Mouse (Mus musculus): ENCODE measurements around the gene Paxbp1.

Gene Paxbp1

GRCm38 (mm10) chr16:91056043-91056821 is 11.9 kb upstream of the Paxbp1 start:
- in situ Hi-C loops (cut with MboI, MseI): no loop called here

DNA sequence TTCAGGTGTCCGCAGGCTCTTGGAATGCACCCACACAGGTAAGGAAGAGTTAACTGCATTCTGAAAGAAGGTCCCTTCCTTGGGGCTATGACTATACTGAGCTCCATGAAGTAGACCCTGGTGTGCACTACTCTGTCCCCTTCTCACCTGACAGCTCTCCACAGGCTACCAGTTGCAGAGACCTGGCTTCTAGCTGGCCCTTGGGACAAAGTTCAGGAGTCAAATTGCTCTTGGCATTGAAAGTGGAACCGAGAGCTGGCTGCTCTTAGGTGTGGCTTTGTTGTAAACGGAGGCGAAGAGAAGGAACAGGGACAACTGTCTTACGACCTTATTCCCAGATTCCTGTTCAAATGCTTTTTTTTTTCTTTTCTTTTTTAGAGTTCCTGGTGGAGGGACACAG is 10.8 kb upstream of the Paxbp1 start:
- in situ Hi-C loops (cut with MboI, MseI): no loop called here

- in situ Hi-C loops (cut with MboI, MseI): no loop called here
These were observed 9.3 kb upstream of the Paxbp1 start for GRCm38 (mm10) chr16:91053599-91053998.

DNA sequence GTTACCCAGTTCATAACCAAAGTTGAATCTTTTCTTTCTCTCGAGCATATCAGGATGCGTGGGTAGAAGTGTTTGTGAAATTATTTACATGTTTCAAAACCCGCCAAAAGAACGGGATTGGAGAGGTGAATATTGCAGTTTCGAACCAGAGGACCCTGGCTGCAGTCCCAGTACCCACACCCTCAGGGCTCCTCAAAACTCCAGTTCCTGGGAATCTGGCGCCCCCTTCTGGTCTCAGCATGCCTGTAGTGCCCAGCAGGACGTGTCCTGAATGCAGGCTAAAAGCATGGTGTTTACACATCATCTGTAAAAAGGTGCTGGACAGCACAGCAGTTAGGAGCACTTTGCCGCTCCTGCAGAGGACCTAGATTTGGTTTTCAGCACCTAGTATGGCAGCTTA is 1.2 kb upstream of the Paxbp1 start:
- in situ Hi-C loops (cut with MboI, MseI): loop anchor here in 1 of 2 experiments (10.0 to 25.0 kb wide), 2 partner anchors 609 to 1017 kb away; partner anchors contain the start of genes Gm49711, Mrps6 and Slc5a3

DNA sequence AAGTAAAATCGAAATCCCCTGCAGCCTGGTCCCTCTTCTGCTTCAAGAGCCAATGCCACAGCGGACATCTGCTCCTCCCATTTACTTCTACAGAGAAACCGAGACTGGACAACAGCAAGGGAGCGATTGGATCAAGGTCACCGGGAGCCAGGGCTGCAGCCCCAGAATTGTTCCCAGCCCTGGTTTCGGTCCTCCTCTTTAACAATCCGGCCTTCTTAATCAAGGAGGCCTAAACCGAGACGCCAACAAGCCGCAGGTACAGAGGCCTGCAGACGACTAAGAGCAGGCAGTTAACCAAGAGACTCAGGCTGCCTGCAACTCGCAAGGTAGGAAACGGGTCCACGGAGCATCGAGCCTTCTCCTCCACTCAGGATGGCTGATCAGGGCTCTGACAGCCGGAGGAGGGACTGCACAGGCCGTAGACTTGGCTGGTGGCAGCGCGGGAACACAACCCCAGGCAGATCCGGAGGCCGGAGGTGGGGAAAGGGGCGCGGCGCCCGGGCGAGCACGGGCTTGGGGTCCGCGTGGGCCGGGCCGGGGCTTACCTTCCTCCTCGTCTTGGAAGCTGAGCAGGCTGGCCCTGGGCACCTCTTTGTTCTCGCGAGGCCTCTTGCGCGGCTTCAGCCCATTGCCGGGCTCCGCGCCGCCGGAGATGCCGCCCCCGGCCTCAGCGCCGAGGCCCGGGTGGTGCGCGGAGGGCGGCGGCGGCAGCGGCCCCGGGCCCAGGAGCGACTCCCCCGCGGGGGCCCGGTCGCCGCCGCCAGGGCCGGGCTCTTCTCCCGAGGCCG is 688 bp downstream of the Paxbp1 start:
- in situ Hi-C loops (cut with MboI, MseI): loop anchor here in 1 of 2 experiments (5.0 to 25.0 kb wide), 3 partner anchors 34 to 1019 kb away; partner anchors contain the start of genes Gm49711, Mrps6 and Slc5a3

DNA sequence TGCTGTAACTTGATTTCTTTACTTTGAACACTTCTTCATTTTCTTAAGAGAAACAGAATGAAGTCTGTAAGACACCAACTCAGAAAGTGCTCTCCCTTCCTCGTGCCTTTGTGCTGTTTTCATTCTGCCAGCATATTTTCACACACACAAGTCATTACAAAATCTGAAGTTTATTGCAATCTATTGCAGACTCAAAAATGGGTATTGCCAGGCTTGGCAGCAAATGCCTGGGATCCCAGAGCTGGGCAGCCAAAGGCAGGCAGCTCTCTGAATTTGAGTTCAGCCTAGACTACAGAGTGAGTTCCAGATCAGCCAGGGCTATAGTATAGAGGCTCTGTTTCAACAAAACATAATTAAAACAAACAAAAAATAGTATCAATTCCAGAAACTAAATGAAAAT is 1.7 kb downstream of the Paxbp1 start:
- in situ Hi-C loops (cut with MboI, MseI): loop anchor here in 1 of 2 experiments (5.0 to 25.0 kb wide), 3 partner anchors 35 to 1020 kb away; partner anchors contain the start of genes Gm49711, Mrps6 and Slc5a3

GRCm38 (mm10) chr16:91035866-91036265 is 8.5 kb downstream of the Paxbp1 start:
- in situ Hi-C loops (cut with MboI, MseI): loop anchor here (10.0 to 25.0 kb wide), 2 partner anchors 231 to 1026 kb away; partner anchors contain the start of genes Gm49711 (in 1 of the 2), Mrps6 (in 1 of the 2) and Slc5a3 (in 1 of the 2)

DNA sequence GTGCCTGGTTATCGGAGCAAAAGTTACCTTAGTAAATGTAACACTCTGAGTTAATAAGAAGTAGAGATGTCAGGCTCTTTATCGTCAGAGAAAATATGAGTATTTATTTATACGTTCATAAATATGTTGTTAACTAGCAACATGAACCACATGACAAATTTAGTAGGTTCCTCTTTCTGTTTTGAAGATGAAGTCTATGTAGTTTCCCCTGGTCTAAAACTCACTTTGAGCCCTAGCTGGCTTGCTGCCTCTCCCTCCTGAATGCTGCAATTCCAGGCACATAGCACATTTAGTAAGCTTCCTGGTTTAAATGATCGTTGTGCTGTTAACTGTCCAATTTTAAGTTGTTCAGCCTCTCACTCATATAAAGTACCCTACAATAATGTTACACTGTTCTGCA is 13.6 kb downstream of the Paxbp1 start:
- in situ Hi-C loops (cut with MboI, MseI): loop anchor here (10.0 to 25.0 kb wide), 2 partner anchors 226 to 1032 kb away; partner anchors contain the start of genes Gm49711 (in 1 of the 2), Mrps6 (in 1 of the 2) and Slc5a3 (in 1 of the 2)

GRCm38 (mm10) chr16:91029901-91030300 is 14.4 kb downstream of the Paxbp1 start:
- in situ Hi-C loops (cut with MboI, MseI): loop anchor here (10.0 to 25.0 kb wide), 3 partner anchors 225 to 1032 kb away; partner anchors contain the start of genes Gm49711 (in 1 of the 2), Mrps6 (in 1 of the 2) and Slc5a3 (in 1 of the 2)

GRCm38 (mm10) chr16:91029161-91029743 is 15.1 kb downstream of the Paxbp1 start:
- in situ Hi-C loops (cut with MboI, MseI): loop anchor here (10.0 to 25.0 kb wide), 2 partner anchors 606 to 1033 kb away; partner anchors contain the start of genes Gm49711 (in 1 of the 2), Mrps6 (in 1 of the 2) and Slc5a3 (in 1 of the 2)

GRCm38 (mm10) chr16:91026290-91026689 is 18.1 kb downstream of the Paxbp1 start:
- in situ Hi-C loops (cut with MboI, MseI): loop anchor here (10.0 to 25.0 kb wide), 2 partner anchors 609 to 1036 kb away; partner anchors contain the start of genes Gm49711 (in 1 of the 2), Mrps6 (in 1 of the 2) and Slc5a3 (in 1 of the 2)

DNA sequence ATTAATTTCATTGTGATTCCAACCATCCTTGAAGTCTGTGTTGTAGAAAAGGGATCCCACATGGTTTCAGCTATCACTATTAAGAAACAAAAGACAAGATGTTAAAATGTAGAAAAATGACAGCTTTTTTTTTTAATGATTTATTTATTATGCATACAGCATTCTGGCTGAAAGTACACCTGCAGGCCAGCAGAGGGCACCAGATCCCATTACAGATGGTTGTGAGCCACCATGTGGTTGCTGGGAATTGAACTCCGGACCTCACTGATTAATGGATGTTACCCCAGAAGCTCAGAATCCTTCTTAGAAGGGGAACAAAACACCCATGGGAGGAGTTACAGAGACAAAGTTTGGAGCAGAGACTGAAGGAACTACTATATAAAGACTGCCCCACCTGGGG is 21.0 kb downstream of the Paxbp1 start:
- in situ Hi-C loops (cut with MboI, MseI): loop anchor here in 1 of 2 experiments (10.0 kb wide), 1 partner anchor 611 kb away; no protein-coding TSS in a partner anchor

DNA sequence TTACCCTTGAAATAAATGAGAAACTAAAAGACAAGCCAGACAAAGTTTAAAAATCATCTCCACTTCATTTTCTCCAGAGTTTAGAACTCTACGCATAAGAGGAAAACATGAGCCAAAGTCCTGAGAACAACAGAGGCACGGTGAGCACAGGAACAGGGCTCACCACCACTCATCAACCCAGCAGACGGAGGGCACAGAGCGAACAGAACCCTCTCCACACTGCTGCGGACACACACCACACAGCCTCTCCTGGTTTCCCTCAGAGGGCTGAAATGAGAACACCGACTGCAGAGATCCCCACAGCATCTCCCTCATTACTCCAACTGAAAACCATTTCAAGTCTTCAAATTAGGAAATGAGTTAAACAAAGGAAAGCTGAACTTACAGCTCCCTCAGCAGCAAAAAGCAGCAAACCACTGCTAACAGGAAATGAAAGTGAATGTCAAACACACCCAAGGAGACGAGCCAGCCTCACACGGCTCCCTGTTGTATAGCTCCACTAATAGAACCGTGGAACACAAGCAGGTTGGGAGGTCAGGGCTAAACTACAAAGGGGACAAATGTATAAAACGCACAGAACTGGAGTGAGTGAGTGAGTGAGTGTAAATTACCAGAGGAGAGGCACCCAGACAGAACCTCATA is 23.4 kb downstream of the Paxbp1 start:
- in situ Hi-C loops (cut with MboI, MseI): loop anchor here in 1 of 2 experiments (10.0 kb wide), 1 partner anchor 614 kb away; no protein-coding TSS in a partner anchor

DNA sequence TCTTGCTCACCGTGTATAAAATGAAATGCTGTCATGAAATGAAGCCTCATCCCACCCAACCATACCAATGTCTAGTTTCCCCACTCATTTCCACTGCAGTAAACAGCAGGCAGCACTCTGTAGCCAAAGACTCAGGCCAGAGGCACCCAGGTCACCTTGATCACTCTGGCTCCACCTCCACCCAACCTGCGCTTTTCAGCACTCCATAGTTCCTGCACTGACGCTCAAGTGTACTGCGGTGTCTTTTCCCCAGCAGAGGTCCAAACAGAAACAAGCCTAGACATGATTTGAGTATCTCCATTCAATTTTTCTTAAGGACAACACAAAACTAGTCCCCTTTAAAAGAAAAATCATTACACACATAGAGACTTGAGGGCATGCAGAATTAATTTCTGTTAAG is 24.9 kb downstream of the Paxbp1 start:
- in situ Hi-C loops (cut with MboI, MseI): loop anchor here in 1 of 2 experiments (5.0 to 10.0 kb wide), 2 partner anchors 525 to 653 kb away; partner anchors contain the start of gene Ifngr2

- in situ Hi-C loops (cut with MboI, MseI): loop anchor here in 1 of 2 experiments (5.0 to 10.0 kb wide), 2 partner anchors 529 to 657 kb away; partner anchors contain the start of gene Ifngr2
These were observed 28.6 kb downstream of the Paxbp1 start for GRCm38 (mm10) chr16:91015761-91016160.

GRCm38 (mm10) chr16:91011847-91012246 is 32.5 kb downstream of the Paxbp1 start:
- in situ Hi-C loops (cut with MboI, MseI): loop anchor here (5.0 to 10.0 kb wide), 3 partner anchors 60 to 533 kb away; partner anchors contain the start of genes Cfap298 (in 1 of the 2) and Ifngr2 (in 1 of the 2)

DNA sequence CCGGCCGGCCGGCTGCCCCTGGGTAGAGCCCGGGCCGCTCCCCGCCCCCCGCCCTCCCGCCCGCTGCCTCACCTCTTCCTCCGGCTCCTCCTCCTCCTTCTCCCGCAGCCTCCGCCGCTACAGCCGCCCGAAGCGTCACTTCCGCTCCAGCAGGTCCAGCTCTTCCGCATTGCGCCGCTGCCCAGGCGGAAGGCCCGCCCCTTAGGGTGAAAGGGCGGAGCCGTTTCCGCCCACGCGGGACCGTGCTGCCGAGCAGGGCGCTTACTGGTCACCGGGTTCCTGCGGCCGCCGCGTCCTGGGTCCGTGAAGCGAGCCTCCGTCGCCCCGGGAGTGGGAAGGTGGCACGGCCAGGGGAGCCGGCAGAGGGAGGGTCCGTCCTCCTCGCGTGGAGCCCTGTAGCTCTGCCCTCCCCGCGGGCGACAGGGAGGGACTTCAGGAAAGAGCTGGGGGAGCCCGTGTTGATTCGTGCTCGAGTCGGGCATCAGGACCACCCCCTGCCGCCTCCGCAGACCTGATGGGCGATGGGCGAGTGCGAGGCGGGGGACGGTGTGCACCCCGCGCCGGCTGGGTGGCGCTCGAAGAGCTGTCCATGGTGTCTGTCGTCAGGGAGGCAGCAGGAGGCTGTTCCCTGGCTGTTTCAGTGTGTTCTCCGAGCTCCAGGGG is 33.2 kb downstream of the Paxbp1 start, which contains the start of gene Synj1:
Synj1 (minus strand) TSS at position 288 of the 663 bp plus-strand sequence.
- in situ Hi-C loops (cut with MboI, MseI): loop anchor here (5.0 to 10.0 kb wide), 3 partner anchors 61 to 534 kb away; partner anchors contain the start of genes Cfap298 (in 1 of the 2) and Ifngr2 (in 1 of the 2)

- in situ Hi-C loops (cut with MboI, MseI): loop anchor here (5.0 to 10.0 kb wide), 3 partner anchors 62 to 534 kb away; partner anchors contain the start of genes Cfap298 (in 1 of the 2) and Ifngr2 (in 1 of the 2)
These were observed 33.7 kb downstream of the Paxbp1 start for GRCm38 (mm10) chr16:91010581-91011020.

All from T-helper 17 cell (primary cell).